Mouse (Mus musculus) kidney, adult 2 months (tissue): ENCODE data around the gene Hs6st1.

Experiments
- CTCF ChIP-seq: fragments of 200-500 bp; conservative IDR thresholded peaks from 2 replicates; pipeline ENCODE4 v1.5.1; 2011; ENCODE audit warnings: low read depth, mild to moderate bottlenecking, control low read depth, low read length, moderate library complexity, mixed read lengths; ENCODE audit not compliant: insufficient read depth, insufficient read length
- POLR2A ChIP-seq: fragments of 200-500 bp; IDR thresholded peaks from one replicate; pipeline ENCODE4 v1.6.1; 2011; ENCODE audit warnings: low read depth, low read length, control low read depth

DNA sequence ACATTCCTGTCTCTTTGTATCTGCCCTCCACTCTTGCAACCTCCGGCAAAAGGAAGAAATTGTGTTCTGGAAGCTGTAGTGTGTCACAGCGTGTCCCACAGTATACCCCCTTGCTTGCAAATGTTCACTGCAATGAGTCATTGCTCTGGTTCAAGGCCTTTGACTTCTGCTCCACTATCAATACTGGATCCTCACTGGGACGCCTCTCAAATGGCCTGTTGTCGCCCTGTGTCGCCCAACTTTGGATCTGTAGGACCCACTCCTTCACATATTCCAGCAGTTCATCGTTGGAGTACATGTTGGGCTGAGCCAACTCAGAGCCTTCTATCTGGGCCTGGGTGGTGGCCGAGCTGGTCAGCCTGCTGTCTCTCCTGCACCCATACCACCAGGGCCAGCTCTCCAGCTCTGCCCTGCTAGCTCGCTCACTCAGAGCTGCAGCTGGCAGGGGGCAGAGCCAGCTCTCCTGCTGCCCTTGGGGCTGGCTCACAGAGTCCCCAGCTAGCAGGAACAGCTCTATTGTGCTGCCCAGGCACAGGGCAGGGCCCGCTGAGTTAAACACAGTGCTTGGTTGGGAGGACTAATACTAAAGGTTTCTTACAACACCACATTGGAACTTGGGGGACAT lies 50.0 kb downstream of the Hs6st1 start:
- TF ChIP-seq CTCF (no peak), POLR2A (no peak)
